Mouse (Mus musculus) kidney, adult 2 months (tissue): ENCODE data around the gene Mylk3. TPM values are rescaled to one million over a fixed set of nuclear protein-coding genes. Genes with fewer than 3 reads are reported as not detected.

Experiments
- DNase-seq: peaks from one replicate; pipeline ENCODE4 v3.0.0; 2021
- H3K27ac ChIP-seq: fragments of 200-500 bp; 2 replicates; pipeline ENCODE4 v1.5.1; 2012; ENCODE audit warnings: low read depth, low read length, control low read depth, inconsistent platforms; ENCODE audit not compliant: insufficient read depth
- H3K27me3 ChIP-seq: fragments of 200-500 bp; replicated peaks from 2 replicates; pipeline ENCODE4 v1.6.1; 2012; ENCODE audit warnings: mild to moderate bottlenecking, moderate library complexity, low read length, inconsistent platforms; ENCODE audit not compliant: control insufficient read depth, insufficient read depth
- H3K36me3 ChIP-seq: fragments of 200-500 bp; 2 replicates; pipeline ENCODE4 v1.6.1; 2012; ENCODE audit warnings: mild to moderate bottlenecking, moderate library complexity, low read length, inconsistent platforms; ENCODE audit not compliant: control insufficient read depth, insufficient read depth
- H3K4me1 ChIP-seq: fragments of 200-500 bp; 2 replicates; pipeline ENCODE4 v1.6.1; 2011; ENCODE audit warnings: low read length; ENCODE audit not compliant: control insufficient read depth, insufficient read depth
- H3K4me3 ChIP-seq: fragments of 200-500 bp; 2 replicates; pipeline ENCODE4 v1.5.1; 2011; ENCODE audit warnings: mild to moderate bottlenecking, low read depth, low read length, control low read depth; ENCODE audit not compliant: insufficient read depth
- CTCF ChIP-seq: fragments of 200-500 bp; conservative IDR thresholded peaks from 2 replicates; pipeline ENCODE4 v1.5.1; 2011; ENCODE audit warnings: low read depth, mild to moderate bottlenecking, control low read depth, low read length, moderate library complexity, mixed read lengths; ENCODE audit not compliant: insufficient read depth, insufficient read length
- POLR2A ChIP-seq: fragments of 200-500 bp; IDR thresholded peaks from one replicate; pipeline ENCODE4 v1.6.1; 2011; ENCODE audit warnings: low read depth, low read length, control low read depth
- WGBS: fragments of 180-500 bp; shearing (Covaris S2); methylation state at CpG from one replicate; pipeline ENCODE4 v1.1.7; 2018; 5-methylcytosine and 5-hydroxymethylcytosine counted together
- polyA plus RNA-seq: library from polyadenylated mRNA; depleted of rRNA; stranded (reverse); fragments of >200 nt; gene quantifications from 2 replicates; pipeline ENCODE4 v1.2.3, GENCODE M21; 2012

Gene Mylk3
- polyA plus RNA-seq, 1 experiment = 0.77 TPM

GRCm38 (mm10) chr8:85323084-85323483, 63.1 kb downstream of the Mylk3 start:
- DNase-seq = no peak
- no peak overlapping the region for H3K27ac ChIP-seq
- no peak overlapping the region for H3K4me3 ChIP-seq
- H3K27me3 ChIP-seq = no peaks in the 10 kb centered on the region
- no peaks in the 10 kb centered on the region for H3K36me3 ChIP-seq
- TF ChIP-seq POLR2A = no peak
- no peak for TF ChIP-seq CTCF
- 69% methylated on average over 3 of the region's 3 CpGs for WGBS
- H3K4me1 ChIP-seq = no peaks in the 10 kb centered on the region

GRCm38 (mm10) chr8:85321981-85322380, 64.2 kb downstream of the Mylk3 start:
- Histone ChIP-seq H3K36me3 (no peaks in the 10 kb centered on the region), H3K27ac (no peak overlapping the region), H3K4me1 (no peaks in the 10 kb centered on the region), H3K4me3 (no peak overlapping the region), H3K27me3 (no peaks in the 10 kb centered on the region)
- WGBS = 91% methylated on average over 15 of the region's 15 CpGs
- DNase-seq = no peak
- TF ChIP-seq POLR2A (no peak), CTCF (no peak)

- H3K36me3 ChIP-seq = no peaks in the 10 kb centered on the region
- H3K4me1 ChIP-seq = no peaks in the 10 kb centered on the region
- 84% methylated on average over 4 of the region's 4 CpGs for WGBS
- no peak overlapping the region for H3K27ac ChIP-seq
- H3K4me3 ChIP-seq = no peak overlapping the region
- TF ChIP-seq POLR2A (no peak), CTCF (no peak)
- DNase-seq = no peak
- no peaks in the 10 kb centered on the region for H3K27me3 ChIP-seq
These were observed 67.6 kb downstream of the Mylk3 start for GRCm38 (mm10) chr8:85318534-85318933.

- H3K27ac ChIP-seq = no peak overlapping the region
- H3K36me3 ChIP-seq = peaks cover 2% of the 10 kb centered on the region; the same call in 1 of the 2 replicates
- DNase-seq = no peak
- H3K4me3 ChIP-seq = no peak overlapping the region
- WGBS = 82% methylated on average over 3 of the region's 3 CpGs
- H3K4me1 ChIP-seq = no peaks in the 10 kb centered on the region
- no peaks in the 10 kb centered on the region for H3K27me3 ChIP-seq
- TF ChIP-seq POLR2A = no peak
- no peak for TF ChIP-seq CTCF
These were observed 73.1 kb downstream of the Mylk3 start for GRCm38 (mm10) chr8:85313036-85313435.

- Histone ChIP-seq H3K27ac (no peak overlapping the region), H3K27me3 (no peaks in the 10 kb centered on the region), H3K36me3 (peaks cover 2% of the 10 kb centered on the region; the same call in 1 of the 2 replicates), H3K4me3 (no peak overlapping the region), H3K4me1 (no peaks in the 10 kb centered on the region)
- peak; percentile 48 for DNase-seq
- no peak for TF ChIP-seq POLR2A
- TF ChIP-seq CTCF = peak; percentile 53
These were observed 74.4 kb downstream of the Mylk3 start for GRCm38 (mm10) chr8:85311743-85312142.

GRCm38 (mm10) chr8:85308564-85308963, 77.6 kb downstream of the Mylk3 start:
- 89% methylated on average over 2 of the region's 2 CpGs for WGBS
- DNase-seq = no peak
- Histone ChIP-seq H3K27me3 (no peaks in the 10 kb centered on the region), H3K4me1 (no peaks in the 10 kb centered on the region), H3K4me3 (no peak overlapping the region), H3K27ac (no peak overlapping the region), H3K36me3 (peaks cover 4% of the 10 kb centered on the region; the same call in 1 of the 2 replicates)
- TF ChIP-seq POLR2A = no peak
- no peak for TF ChIP-seq CTCF

GRCm38 (mm10) chr8:85303531-85303930, 82.6 kb downstream of the Mylk3 start:
- Histone ChIP-seq H3K4me3 (no peak overlapping the region), H3K36me3 (peaks cover 4% of the 10 kb centered on the region; the same call in 1 of the 2 replicates), H3K4me1 (peaks cover 7% of the 10 kb centered on the region; the same call in 1 of the 2 replicates), H3K27ac (no peak overlapping the region), H3K27me3 (no peaks in the 10 kb centered on the region)
- WGBS = 82% methylated on average over 5 of the region's 5 CpGs
- TF ChIP-seq CTCF (no peak), POLR2A (no peak)
- DNase-seq = no peak
